Mouse (Mus musculus): ENCODE data around the gene Hnrnpf. TPM values are rescaled to one million over a fixed set of nuclear protein-coding genes. Genes with fewer than 3 reads are reported as not detected.

Gene Hnrnpf
- polyA plus RNA-seq, 1 experiment from 2014 or later, result 514 TPM

- Histone ChIP-seq H3K36me3 (ENCODE audit: poor library complexity, severe bottlenecking) (no peaks in the 10 kb centered on the region), H3K4me2 (no peak overlapping the region), H3K27me3 (no peaks in the 10 kb centered on the region), H3K27ac (no peak overlapping the region), H3K9me3 (replicated peaks) (no peaks in the 10 kb centered on the region), H3K4me3 (no peak overlapping the region), H3K9ac (no peak overlapping the region), H3K4me1 (no peaks in the 10 kb centered on the region)
- WGBS, result 81% methylated on average over 3 of the region's 3 CpGs
- ATAC-seq, result no peak
Observed at GRCm38 (mm10) chr6:117963201-117963600, 63.1 kb downstream of the Hnrnpf start.

GRCm38 (mm10) chr6:117966729-117967128 lies 66.6 kb downstream of the Hnrnpf start:
- H3K9ac ChIP-seq, result no peak overlapping the region
- no peak overlapping the region for H3K4me2 ChIP-seq
- H3K27ac ChIP-seq, result no peak overlapping the region
- no peaks in the 10 kb centered on the region for H3K9me3 ChIP-seq (replicated peaks)
- H3K27me3 ChIP-seq, result no peaks in the 10 kb centered on the region
- 68% methylated on average over 9 of the region's 9 CpGs for WGBS
- no peak overlapping the region for H3K4me3 ChIP-seq
- no peak for ATAC-seq
- no peaks in the 10 kb centered on the region for H3K36me3 ChIP-seq (ENCODE audit: poor library complexity, severe bottlenecking)
- H3K4me1 ChIP-seq, result no peaks in the 10 kb centered on the region

Small RNA genes lying within 50 kb of the gene (microRNA-seq; reads per million reads assigned to microRNA genes)
- gene Gm25535, result not detected

Other genes starting within 250 kb of the Hnrnpf start
- gene Zfp637, start 59.1 kb upstream of the Hnrnpf start, polyA plus RNA-seq (2015; fragmentation: Nextera tagmentation; extraction: Ambion mirVana), result 185 and 192 TPM in 2 replicates
- 15.1 and 17.1 TPM in 2 replicates for gene Zfp239, start 38.2 kb upstream of the Hnrnpf start, polyA plus RNA-seq (2015; fragmentation: Nextera tagmentation; extraction: Ambion mirVana)
- gene Fxyd4, start 37.4 kb downstream of the Hnrnpf start, polyA plus RNA-seq (2015; fragmentation: Nextera tagmentation; extraction: Ambion mirVana), result 3.0 and 4.1 TPM in 2 replicates
- 0.57 and 1.5 TPM in 2 replicates for gene Rasgef1a, start 111.1 kb downstream of the Hnrnpf start, polyA plus RNA-seq (2015; fragmentation: Nextera tagmentation; extraction: Ambion mirVana)
- gene Csgalnact2, start 238.8 kb downstream of the Hnrnpf start, polyA plus RNA-seq (2015; fragmentation: Nextera tagmentation; extraction: Ambion mirVana), result 7.5 and 8.3 TPM in 2 replicates